Mouse (Mus musculus) CD4-positive helper T cell, adult 2 months (primary cell): Measurements from ENCODE around the gene Gm8298.
"Not testable (repeated sequence)": the region's sequence is repeated elsewhere in the genome, so short reads cannot be mapped to it uniquely, and the experiment has no call there.

Experiments used
- DNase-seq: peaks from one replicate; pipeline ENCODE4 v3.0.0-alpha.2; 2012; ENCODE audit warnings: low read depth, missing footprints, low spot score

The Gm8298 gene

DNA sequence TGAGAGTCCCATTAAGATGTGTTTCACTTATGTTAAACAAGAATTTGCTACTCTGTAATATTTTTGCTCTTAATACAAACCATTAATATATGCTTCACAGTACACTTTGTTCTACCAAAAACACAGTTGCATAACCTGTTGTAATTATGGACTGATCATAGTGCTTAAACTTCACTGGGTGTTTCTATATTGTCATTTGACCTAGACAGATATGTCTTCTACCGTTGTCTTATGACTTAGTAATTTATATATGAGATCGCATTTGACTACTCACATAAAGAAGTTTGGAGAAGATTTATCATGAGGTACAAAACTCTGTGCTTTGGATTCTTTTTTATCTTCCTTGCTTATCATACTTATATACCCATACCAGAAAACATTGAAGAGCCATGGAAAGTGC is at the start of gene Gm8298:
TSS of gene Gm8298 (plus strand) at position 301 of the 400 bp plus-strand sequence.
- no peak for DNase-seq

DNA sequence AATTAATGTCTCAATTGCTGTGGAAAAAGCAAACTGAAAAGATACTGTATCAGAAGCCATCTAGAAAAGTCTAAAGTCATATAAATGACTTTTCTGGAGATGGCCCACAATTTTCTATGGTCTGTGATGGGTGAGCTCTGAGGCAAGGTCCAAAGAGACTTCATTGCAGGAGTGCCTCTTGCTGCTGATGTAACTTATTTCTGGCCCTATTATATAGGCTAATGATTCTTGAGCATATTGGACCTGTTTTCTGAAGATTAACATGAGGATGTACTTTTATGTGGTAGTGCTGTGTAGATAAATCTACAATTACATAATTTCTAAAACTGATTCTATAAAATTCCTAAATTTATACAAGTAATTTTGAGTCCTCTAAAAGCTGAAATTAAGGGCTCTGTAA is 47.7 kb upstream of the Gm8298 start:
- DNase-seq: no peak

DNA sequence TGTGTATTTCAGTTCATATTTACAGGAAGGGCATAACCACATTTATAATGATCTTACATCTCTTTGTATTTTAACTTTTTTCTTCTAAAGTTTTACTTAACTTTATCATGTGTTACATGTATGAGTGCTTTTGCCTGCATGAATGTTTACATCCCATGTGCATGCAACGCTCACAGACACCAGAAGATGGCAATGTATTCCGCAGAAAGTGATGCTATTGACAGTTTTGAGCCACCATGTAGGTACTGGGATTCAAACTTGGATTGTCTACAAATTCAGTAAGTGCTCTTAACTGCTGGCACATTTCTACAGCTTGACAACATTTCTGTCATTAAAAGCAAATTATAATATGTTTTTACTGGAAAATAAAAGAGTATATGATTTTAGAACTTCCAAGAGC is 9.9 kb downstream of the Gm8298 start:
- peak; percentile 20 for DNase-seq

DNA sequence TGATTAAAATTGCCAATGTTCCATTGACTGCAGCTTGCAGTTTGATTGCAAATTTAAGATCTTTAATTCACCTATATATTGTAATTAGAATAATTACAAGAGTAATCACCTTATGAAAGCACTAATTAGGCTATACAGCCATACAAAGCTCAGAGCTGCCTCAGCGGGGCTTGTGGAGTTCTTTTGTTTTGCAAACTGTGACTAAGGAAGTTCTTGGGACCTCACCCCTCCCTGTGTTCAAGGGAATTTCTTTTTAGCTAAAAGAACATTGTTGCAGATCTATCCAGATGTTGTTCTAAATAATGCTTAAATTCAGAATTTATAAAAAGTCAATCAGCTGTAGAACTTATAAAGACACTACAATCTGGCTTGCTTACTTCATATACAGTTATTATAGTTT is 16.8 kb downstream of the Gm8298 start:
- not testable (repeated sequence) for DNase-seq

DNA sequence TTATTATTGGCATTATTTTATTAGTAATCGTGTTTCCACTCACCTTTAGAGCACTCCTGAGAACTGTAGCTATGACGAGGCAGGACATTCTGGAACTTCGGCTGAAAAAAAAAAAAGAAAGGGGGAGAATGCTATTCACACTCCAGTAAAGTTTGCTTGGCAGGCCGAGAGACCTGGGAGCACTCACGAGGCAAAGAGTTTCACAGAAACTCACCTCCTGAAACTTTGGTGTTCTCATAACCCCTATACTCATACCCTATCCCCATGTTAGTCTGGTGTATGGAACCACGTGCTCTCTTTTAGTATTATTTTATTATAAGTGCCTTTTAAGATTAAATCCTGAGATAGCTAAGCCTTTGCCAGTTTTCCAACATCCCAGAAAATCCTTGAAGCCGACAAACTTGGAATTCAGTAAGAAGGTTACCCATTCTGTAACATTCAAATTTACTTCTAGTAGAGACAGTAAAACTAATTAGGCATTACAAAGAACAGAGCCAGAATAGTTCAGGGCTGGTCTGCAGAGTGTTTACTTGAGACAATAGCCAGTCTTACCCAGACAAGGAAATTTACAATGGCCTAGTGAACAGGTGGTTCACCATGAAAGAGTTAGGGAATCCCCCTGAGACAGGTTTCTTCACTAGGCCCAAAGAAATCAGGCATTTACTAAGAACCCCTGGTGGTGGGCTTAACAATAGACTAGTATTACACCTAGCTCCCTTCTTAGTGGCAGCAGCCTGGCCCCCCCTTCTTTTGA is 19.1 kb downstream of the Gm8298 start:
- DNase-seq: not testable (repeated sequence)

- no peak for DNase-seq
These were observed 32.4 kb downstream of the Gm8298 start for GRCm38 (mm10) chr3:59893276-59893675.

GRCm38 (mm10) chr3:59924914-59925313 is 64.1 kb downstream of the Gm8298 start, which contains the start of gene C130079G13Rik:
TSS of gene C130079G13Rik (plus strand) at chr3:59925214.
- DNase-seq: no peak
